Mouse (Mus musculus) liver, embryonic 14.5 days (tissue): ENCODE data around the gene Atp2a3.

Experiments used
- CTCF ChIP-seq: IDR thresholded peaks from 2 replicates; pipeline ENCODE4 v1.5.1; 2016; ENCODE audit warnings: antibody characterized with exemption, low read depth, control low read depth
- EP300 ChIP-seq: IDR thresholded peaks from 2 replicates; pipeline ENCODE4 v1.6.1; 2016; ENCODE audit warnings: antibody characterized with exemption, low read depth

- no peak for TF ChIP-seq CTCF
- TF ChIP-seq EP300, result no peak
Observed at GRCm38 (mm10) chr11:72997529-72998326, 36.8 kb downstream of the Atp2a3 start.
